Mouse (Mus musculus) mouse trophoblast stem cell (cell line): ENCODE data around the gene Zbtb1.

ENCODE experiments used
- in situ Hi-C, 2 experiments: fragments of 300-500 bp; cut with MseI, MboI; formaldehyde crosslinking; loops; 2 replicates in 1 of 2; 3 replicates in 1 of 2; pipeline ENCODE4 v1.15.1; 2025

Gene Zbtb1

DNA sequence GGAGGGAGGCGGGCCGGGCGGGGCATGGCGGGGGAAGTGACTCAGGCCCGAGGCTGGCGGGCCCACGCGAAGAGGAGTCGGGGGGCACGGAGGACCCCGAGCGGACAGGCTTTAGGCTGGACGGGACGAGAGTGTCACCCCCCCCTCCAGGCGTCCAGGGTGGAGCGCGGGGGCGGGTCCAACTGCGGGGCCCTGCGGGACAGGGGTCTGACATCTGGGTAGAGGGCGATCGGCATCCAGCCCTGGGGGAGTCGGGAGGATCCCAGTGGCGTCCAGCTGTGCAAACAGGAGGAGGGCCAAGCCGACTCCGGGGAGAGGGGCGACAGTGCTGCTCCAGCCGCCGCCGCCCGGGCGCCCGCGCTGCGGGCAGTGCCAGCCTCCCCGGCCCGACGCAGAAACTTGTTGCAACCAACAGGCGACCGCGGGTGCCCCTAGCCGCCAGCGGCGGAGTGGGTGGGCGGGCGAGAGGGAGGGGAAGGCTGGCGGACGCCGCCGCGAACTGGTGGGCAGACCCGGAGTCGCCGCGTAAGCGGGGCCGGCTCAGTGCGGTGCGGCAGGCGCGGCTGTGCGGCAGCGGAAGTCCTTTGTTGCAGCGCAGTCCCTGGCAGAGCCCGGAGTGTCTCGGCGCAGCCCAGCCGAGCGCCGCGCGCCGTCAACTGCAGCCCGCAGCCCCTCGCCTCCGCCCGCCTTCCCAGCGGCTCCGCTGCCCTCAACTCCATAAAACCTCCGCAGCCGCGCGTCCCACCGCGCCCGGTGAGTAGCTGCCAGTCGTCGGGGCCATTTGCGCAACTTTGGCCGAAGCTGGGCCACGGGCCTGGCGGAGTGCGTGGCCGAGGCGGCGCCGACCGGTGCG is at the start of gene Zbtb1:
Gene Zbtb1 (plus strand): TSS at position 289 of the 853 bp plus-strand sequence.
- in situ Hi-C loops: no loop called here

GRCm38 (mm10) chr12:76324679-76325431 is 45.2 kb upstream of the Zbtb1 start, which contains the start of gene Akap5:
Akap5 (plus strand) TSS chr12:76324891.
- in situ Hi-C loops: no loop called here

DNA sequence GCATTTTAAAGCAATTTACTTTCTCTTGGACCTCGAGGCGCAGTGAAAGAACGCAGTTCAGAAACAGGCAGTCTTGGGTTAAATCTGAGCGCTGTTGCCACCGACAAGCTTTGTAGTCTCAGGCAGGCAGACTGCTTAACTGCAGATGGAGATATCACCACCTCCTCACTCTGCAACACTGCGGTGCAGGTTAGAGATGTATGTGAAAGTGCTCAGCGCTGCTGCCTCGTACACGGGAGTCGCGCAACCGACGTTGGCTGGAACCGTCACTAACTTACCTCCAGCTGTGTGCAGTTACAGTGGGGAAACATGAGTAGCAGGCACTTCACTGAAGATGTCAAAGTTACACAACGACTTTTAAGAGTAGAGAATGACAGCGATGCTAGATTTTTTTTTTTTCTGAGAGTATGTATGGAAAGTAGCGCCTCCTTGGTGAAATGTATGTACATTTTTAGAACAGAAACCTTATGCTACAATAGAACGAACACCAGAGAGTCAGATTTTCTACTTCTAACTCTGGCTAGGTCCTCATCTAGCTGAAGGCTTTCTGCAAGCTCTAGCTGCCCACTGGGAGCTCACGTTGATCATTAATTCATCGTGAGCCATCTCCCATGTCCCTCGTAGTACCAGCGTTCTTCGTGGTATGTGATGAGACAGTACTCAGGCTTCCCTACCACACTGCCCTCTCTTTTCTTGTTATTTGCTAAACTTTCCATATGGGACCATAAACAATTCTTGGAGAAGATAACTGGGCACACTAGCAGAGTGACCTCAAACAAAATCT is 43.4 kb upstream of the Zbtb1 start:
- in situ Hi-C loops: no loop called here

DNA sequence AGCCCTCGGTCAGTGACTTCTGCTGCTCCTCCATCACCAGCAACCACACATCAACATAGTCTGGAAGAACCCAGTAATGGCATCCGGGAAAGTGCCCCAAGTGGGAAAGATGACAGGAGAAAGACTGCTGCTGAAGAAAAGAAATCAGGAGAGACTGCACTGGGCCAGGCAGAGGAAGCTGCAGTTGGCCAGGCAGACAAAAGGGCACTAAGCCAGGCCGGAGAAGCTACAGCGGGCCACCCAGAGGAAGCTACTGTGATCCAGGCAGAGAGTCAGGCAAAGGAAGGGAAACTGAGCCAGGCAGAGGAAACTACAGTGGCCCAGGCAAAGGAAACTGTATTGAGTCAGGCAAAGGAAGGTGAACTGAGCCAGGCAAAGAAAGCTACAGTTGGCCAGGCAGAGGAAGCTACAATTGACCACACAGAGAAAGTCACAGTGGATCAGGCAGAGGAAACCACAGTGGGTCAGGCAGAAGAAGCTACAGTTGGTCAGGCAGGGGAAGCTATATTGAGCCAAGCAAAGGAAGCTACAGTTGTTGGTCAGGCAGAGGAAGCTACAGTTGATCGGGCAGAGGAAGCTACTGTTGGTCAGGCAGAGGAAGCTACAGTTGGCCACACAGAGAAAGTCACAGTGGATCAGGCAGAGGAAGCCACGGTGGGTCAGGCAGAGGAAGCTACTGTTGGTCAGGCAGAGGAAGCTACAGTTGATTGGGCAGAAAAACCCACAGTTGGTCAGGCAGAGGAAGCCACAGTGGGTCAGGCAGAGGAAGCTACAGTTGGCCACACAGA is 41.3 kb upstream of the Zbtb1 start:
- in situ Hi-C loops: no loop called here

- in situ Hi-C loops: no loop called here
Observed at GRCm38 (mm10) chr12:76333688-76334087, 36.4 kb upstream of the Zbtb1 start.

GRCm38 (mm10) chr12:76335641-76336040 is 34.4 kb upstream of the Zbtb1 start:
- in situ Hi-C loops: no loop called here

GRCm38 (mm10) chr12:76336111-76336965 is 33.7 kb upstream of the Zbtb1 start:
- in situ Hi-C loops: no loop called here

DNA sequence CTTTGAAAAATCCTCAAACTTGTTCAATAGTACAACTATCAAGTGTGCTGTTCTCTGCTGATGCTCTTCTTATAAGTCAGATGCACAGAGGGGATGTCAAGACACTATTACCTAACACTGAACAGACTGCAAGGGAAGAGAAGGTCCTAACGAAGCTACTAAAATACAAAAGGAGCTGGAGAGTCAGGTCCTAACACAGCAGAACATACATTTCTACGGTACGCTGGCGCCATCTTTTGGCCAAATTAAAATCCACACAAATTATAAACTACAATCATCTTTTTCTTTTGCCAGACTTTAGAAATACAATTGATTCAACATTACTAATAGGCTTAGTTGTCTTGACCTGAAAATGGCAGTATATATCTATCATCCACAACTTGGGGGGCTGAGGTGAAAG is 29.0 kb upstream of the Zbtb1 start:
- in situ Hi-C loops: no loop called here

- in situ Hi-C loops: no loop called here
Observed at GRCm38 (mm10) chr12:76345759-76346455, 24.2 kb upstream of the Zbtb1 start.

- in situ Hi-C loops: no loop called here
Observed at GRCm38 (mm10) chr12:76349680-76350220, 20.3 kb upstream of the Zbtb1 start.

GRCm38 (mm10) chr12:76360868-76361267 is 9.2 kb upstream of the Zbtb1 start:
- in situ Hi-C loops: no loop called here

DNA sequence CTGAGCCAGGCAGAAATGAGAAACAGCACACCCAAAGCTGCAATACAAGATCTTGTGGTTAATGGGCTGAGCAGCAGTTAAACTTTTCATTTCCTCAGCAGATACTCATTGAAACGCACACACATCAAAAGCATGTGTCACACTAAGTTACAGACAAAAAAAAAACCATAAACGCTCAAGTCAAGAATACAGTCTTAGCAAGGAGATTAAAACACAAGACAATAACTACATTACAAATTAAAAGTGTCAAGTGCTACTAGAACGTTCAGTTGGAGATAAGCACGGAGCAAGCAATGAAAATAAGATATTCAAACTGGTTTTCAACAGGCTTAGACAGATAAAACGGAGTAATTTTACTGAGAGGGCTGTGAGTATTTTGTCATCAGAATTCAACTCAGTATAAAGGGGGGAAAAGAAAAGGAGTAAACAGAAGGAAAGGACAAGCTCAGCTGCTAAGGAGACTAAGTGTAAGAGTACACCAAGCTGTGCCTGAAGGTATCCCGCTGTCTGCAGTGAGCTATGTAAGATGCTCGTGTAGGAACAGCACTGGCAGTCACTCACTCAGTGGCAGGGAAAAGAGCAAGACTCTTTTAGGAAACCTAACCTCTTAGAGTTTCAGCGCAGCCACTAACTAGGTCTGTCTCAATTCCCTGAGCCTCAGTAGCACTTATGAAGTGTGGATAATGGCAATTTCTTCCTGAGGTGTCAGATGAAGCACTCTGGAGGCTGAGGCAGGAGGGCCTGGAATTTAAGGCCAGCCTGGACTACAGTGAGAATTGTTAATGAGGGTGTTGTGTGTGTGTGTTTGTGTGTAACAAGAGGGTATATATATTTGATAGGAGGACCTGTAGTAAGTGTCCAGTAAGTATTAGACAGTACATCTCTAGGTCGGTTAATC is 8.4 kb upstream of the Zbtb1 start:
- in situ Hi-C loops: no loop called here

GRCm38 (mm10) chr12:76362303-76362676 is 7.8 kb upstream of the Zbtb1 start:
- in situ Hi-C loops: no loop called here

- in situ Hi-C loops: no loop called here
Observed at GRCm38 (mm10) chr12:76366276-76366675, 3.8 kb upstream of the Zbtb1 start.

DNA sequence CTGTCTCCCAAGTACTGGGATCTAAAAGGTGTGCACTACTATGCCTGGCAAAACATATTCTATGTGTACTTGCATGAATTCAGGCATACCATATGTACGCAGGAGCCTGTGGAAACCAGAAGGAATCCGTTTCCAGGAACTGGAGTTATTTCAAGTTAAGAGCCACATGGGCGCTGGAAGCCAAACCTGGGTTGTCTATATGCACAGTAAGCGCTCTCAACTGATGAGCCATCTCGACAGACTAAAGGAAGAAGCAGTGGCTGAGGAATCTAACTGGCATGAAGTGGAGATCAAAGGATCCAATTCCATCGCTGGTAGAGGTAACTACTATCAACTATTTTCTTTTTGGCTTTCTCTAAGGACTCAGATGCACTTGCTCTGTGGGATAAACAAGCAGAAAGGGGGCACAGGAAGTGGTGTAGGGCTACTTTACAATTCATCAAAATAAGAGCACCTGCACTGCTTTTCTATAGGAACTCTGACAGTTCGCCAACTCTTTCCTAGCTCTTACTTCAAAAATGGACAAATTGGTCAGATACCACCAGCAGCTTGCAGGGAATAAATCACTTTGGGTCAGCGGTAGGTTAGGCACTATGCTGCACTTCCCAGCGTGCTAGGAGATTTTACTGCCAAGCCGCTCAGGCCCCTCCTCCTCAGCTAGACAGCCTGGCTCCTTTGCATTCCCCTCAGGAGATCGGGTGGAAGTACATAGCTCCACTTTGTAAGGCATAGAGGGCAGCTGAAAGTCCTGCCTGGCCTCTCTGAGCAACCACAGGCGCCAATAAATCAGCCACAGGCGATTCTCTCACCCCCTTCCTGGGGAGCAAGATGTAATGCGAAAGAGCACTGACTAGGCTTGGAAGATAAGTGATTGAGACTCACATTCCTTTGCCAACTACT is 2.7 kb upstream of the Zbtb1 start:
- in situ Hi-C loops: no loop called here

GRCm38 (mm10) chr12:76368201-76368789 is 1.8 kb upstream of the Zbtb1 start:
- in situ Hi-C loops: no loop called here

GRCm38 (mm10) chr12:76368790-76369205 is 1.3 kb upstream of the Zbtb1 start:
- in situ Hi-C loops: no loop called here
